Mouse (Mus musculus): ENCODE results near the gene Zfp229. TPM values are rescaled to one million over a fixed set of nuclear protein-coding genes. Genes with fewer than 3 reads are reported as not detected.
"Not testable (repeated sequence)": the region's sequence is repeated elsewhere in the genome, so short reads cannot be mapped to it uniquely, and the experiment has no call there.

Zfp229 gene
- 7.2 TPM in 2 replicates for polyA plus RNA-seq (2014; fragmentation: Nextera tagmentation; extraction: Ambion mirVana)

GRCm38 (mm10) chr17:21730495-21730894 is at the start of gene Zfp229:
Gene Zfp229, plus strand, starts transcription at chr17:21730795.
- ATAC-seq (ENCODE audit: insufficient read depth); DNase-seq; H3K4me2 ChIP-seq; H3K4me3 ChIP-seq (ENCODE audit: low read depth, low read length); H3K27me3 ChIP-seq (ENCODE audit: insufficient read depth, low read length); H3K36me3 ChIP-seq (ENCODE audit: insufficient read depth); H3K4me1 ChIP-seq (ENCODE audit: insufficient read depth); H3K9me3 ChIP-seq (ENCODE audit: low read depth, low read length); H3K9ac ChIP-seq; H3K27ac ChIP-seq (ENCODE audit: low read depth): not testable (repeated sequence)
- WGBS = 90% methylated on average over 7 of the region's 22 CpGs

GRCm38 (mm10) chr17:21691560-21691959 is 39.0 kb upstream of the Zfp229 start, which contains the start of gene Gm10226:
Gene Gm10226, plus strand, starts transcription at chr17:21691860.
- Histone ChIP-seq H3K9me3 (ENCODE audit: low read depth, low read length) (no peaks in the 10 kb centered on the region), H3K4me3 (ENCODE audit: low read depth, low read length) (no peak within 1 kb of the TSS), H3K36me3 (ENCODE audit: insufficient read depth) (0 out of 2 replicates have a peak, but pooled peaks cover 3% of the 10 kb centered on the region), H3K4me1 (ENCODE audit: insufficient read depth) (no peaks in the 10 kb centered on the region), H3K4me2 (no peak within 1 kb of the TSS), H3K27ac (ENCODE audit: low read depth) (no peak within 1 kb of the TSS), H3K9ac (no peak within 1 kb of the TSS), H3K27me3 (ENCODE audit: insufficient read depth, low read length) (no peaks in the 10 kb centered on the region)
- no peak for DNase-seq
- TF ChIP-seq CTCF (IDR thresholded peaks at IDR 0.05; ENCODE audit: low read depth) = no peak
- no peak for ATAC-seq (ENCODE audit: insufficient read depth)
- WGBS = 85% methylated on average over 3 of the region's 3 CpGs

- DNase-seq = no peak
- Histone ChIP-seq H3K27me3 (ENCODE audit: insufficient read depth, low read length) (no peaks in the 10 kb centered on the region), H3K27ac (ENCODE audit: low read depth) (no peak overlapping the region), H3K9ac (no peak overlapping the region), H3K36me3 (ENCODE audit: insufficient read depth) (0 out of 2 replicates have a peak, but pooled peaks cover 3% of the 10 kb centered on the region), H3K4me1 (ENCODE audit: insufficient read depth) (no peaks in the 10 kb centered on the region), H3K9me3 (ENCODE audit: low read depth, low read length) (no peaks in the 10 kb centered on the region), H3K4me3 (ENCODE audit: low read depth, low read length) (no peak overlapping the region), H3K4me2 (no peak overlapping the region)
- ATAC-seq (ENCODE audit: insufficient read depth) = no peak
- 74% methylated on average over 3 of the region's 3 CpGs for WGBS
- TF ChIP-seq CTCF (IDR thresholded peaks at IDR 0.05; ENCODE audit: low read depth) = no peak
Observed at GRCm38 (mm10) chr17:21693342-21693741, 37.3 kb upstream of the Zfp229 start.

- TF ChIP-seq CTCF (IDR thresholded peaks at IDR 0.05; ENCODE audit: low read depth) = no peak
- H3K4me2 ChIP-seq = no peak overlapping the region
Observed at GRCm38 (mm10) chr17:21696073-21696472, 34.5 kb upstream of the Zfp229 start.

GRCm38 (mm10) chr17:21702281-21703240 is 28.0 kb upstream of the Zfp229 start:
- DNase-seq (no peak), ATAC-seq (ENCODE audit: insufficient read depth) (no peak)
- H3K9ac ChIP-seq = no peak overlapping the region
- H3K4me3 ChIP-seq (ENCODE audit: low read depth, low read length) = no peak overlapping the region
- no peak for TF ChIP-seq CTCF (IDR thresholded peaks at IDR 0.05; ENCODE audit: low read depth)
- H3K9me3 ChIP-seq (ENCODE audit: low read depth, low read length) = no peaks in the 10 kb centered on the region
- H3K27me3 ChIP-seq (ENCODE audit: insufficient read depth, low read length) = no peaks in the 10 kb centered on the region
- WGBS = 25% methylated on average over 5 of the region's 5 CpGs
- H3K27ac ChIP-seq (ENCODE audit: low read depth) = no peak overlapping the region
- no peak overlapping the region for H3K4me2 ChIP-seq
- H3K36me3 ChIP-seq (ENCODE audit: insufficient read depth) = no peaks in the 10 kb centered on the region
- no peaks in the 10 kb centered on the region for H3K4me1 ChIP-seq (ENCODE audit: insufficient read depth)

More at GRCm38 (mm10) chr17:21696073-21696472, 34.5 kb upstream of the Zfp229 start:
- no peak overlapping the region for H3K27ac ChIP-seq (ENCODE audit: low read depth)
- no peaks in the 10 kb centered on the region for H3K4me1 ChIP-seq (ENCODE audit: insufficient read depth)
- no peaks in the 10 kb centered on the region for H3K27me3 ChIP-seq (ENCODE audit: insufficient read depth, low read length)
- no peak overlapping the region for H3K9ac ChIP-seq
- no peak for ATAC-seq (ENCODE audit: insufficient read depth)
- no peaks in the 10 kb centered on the region for H3K36me3 ChIP-seq (ENCODE audit: insufficient read depth)
- H3K4me3 ChIP-seq (ENCODE audit: low read depth, low read length) = no peak overlapping the region
- no peaks in the 10 kb centered on the region for H3K9me3 ChIP-seq (ENCODE audit: low read depth, low read length)
- DNase-seq = no peak

- no peak overlapping the region for H3K4me2 ChIP-seq
- no peak overlapping the region for H3K9ac ChIP-seq
- H3K36me3 ChIP-seq (ENCODE audit: insufficient read depth) = no peaks in the 10 kb centered on the region
- H3K4me3 ChIP-seq (ENCODE audit: low read depth, low read length) = no peak overlapping the region
- H3K27ac ChIP-seq (ENCODE audit: low read depth) = no peak overlapping the region
- TF ChIP-seq CTCF (IDR thresholded peaks at IDR 0.05; ENCODE audit: low read depth) = no peak
- H3K9me3 ChIP-seq (ENCODE audit: low read depth, low read length) = no peaks in the 10 kb centered on the region
- no peak for DNase-seq
- H3K27me3 ChIP-seq (ENCODE audit: insufficient read depth, low read length) = no peaks in the 10 kb centered on the region
- no peak for ATAC-seq (ENCODE audit: insufficient read depth)
- 80% methylated on average over 1 of the region's 1 CpGs for WGBS
- 0 out of 2 replicates have a peak, but pooled peaks cover 2% of the 10 kb centered on the region for H3K4me1 ChIP-seq (ENCODE audit: insufficient read depth)
Observed at GRCm38 (mm10) chr17:21703414-21703813, 27.2 kb upstream of the Zfp229 start.

GRCm38 (mm10) chr17:21707343-21707996 is 23.1 kb upstream of the Zfp229 start, which contains the start of gene Zfp760:
Gene Zfp760, plus strand, starts transcription at chr17:21707741.
- H3K4me3 ChIP-seq (ENCODE audit: low read depth, low read length) = peak within 1 kb of the TSS; percentile 52
- H3K4me2 ChIP-seq = peak within 1 kb of the TSS; percentile 73
- 4% methylated on average over 26 of the region's 26 CpGs for WGBS
- peak within 1 kb of the TSS; percentile 97 for H3K27ac ChIP-seq (ENCODE audit: low read depth)
- peak; percentile 99 for ATAC-seq (ENCODE audit: insufficient read depth)
- H3K36me3 ChIP-seq (ENCODE audit: insufficient read depth) = peaks cover 7% of the 10 kb centered on the region; the same call in 1 of the 2 replicates
- no peaks in the 10 kb centered on the region for H3K9me3 ChIP-seq (ENCODE audit: low read depth, low read length)
- DNase-seq = peak; percentile 97
- no peak for TF ChIP-seq CTCF (IDR thresholded peaks at IDR 0.05; ENCODE audit: low read depth)
- no peaks in the 10 kb centered on the region for H3K27me3 ChIP-seq (ENCODE audit: insufficient read depth, low read length)
- H3K4me1 ChIP-seq (ENCODE audit: insufficient read depth) = 0 out of 2 replicates have a peak, but pooled peaks cover 4% of the 10 kb centered on the region
- peak within 1 kb of the TSS; percentile 72 for H3K9ac ChIP-seq
